Mouse (Mus musculus): ENCODE results near the gene Sox5. TPM values are rescaled to one million over a fixed set of nuclear protein-coding genes. Genes with fewer than 3 reads are reported as not detected.

The Sox5 gene
- total RNA-seq, 2 experiments from 2014 or later, result 0.89 to 0.99 TPM

- no peak overlapping the region for H3K4me3 ChIP-seq
- intact Hi-C loops (cut with DNase I), result no loop called here
- no peak for TF ChIP-seq CTCF (IDR thresholded peaks at IDR 0.05)
- H3K27ac ChIP-seq, result peak overlapping the region; percentile 31
- DNase-seq, result peak; percentile 72
These were observed 725.3 kb downstream of the Sox5 start for GRCm38 (mm10) chr6:144056252-144057097.

GRCm38 (mm10) chr6:144052487-144052886, 729.3 kb downstream of the Sox5 start:
- H3K4me3 ChIP-seq, result no peak overlapping the region
- intact Hi-C loops (cut with DNase I), result no loop called here
- DNase-seq, result no peak

GRCm38 (mm10) chr6:144051316-144051715, 730.5 kb downstream of the Sox5 start:
- intact Hi-C loops (cut with DNase I), result no loop called here
- Histone ChIP-seq H3K27ac (no peak overlapping the region), H3K4me3 (no peak overlapping the region)
- no peak for TF ChIP-seq CTCF (IDR thresholded peaks at IDR 0.05)
- no peak for DNase-seq

More at GRCm38 (mm10) chr6:144052487-144052886, 729.3 kb downstream of the Sox5 start:
- no peak for TF ChIP-seq CTCF (IDR thresholded peaks at IDR 0.05)
- H3K27ac ChIP-seq, result no peak overlapping the region

DNA sequence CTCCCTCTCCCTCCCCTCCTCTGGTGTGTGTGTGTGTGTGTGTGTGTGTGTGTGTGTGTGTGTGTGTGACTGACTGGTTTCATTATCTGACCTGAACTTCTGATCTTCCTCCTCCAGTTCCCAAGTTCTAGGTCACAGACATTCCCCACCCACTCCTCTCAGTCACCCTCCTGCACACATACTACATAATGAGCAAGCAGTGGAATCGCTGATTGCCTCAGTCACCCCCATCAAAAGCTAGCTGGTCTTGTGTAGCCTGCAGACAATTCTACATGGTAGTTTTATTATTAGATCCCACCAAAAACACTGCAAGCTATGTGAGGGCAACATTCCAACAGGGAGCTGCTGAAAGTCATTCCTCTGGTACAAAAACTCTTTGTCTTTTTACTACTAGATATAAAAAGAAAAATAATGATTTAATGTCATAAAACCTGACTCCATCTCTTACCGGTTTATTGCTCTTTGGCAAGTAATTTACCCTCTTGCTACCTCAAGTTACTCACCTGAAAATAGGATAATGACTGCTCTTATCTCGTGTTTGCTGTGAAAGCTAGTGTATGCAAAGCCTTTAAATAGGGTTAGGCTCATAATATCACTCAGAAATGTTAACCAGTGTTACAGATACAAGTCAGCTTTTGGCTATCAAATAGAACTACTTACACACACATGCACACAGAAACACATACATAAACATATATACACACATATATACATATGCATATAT, 733.4 kb downstream of the Sox5 start:
- no peak overlapping the region for H3K27ac ChIP-seq
- intact Hi-C loops (cut with DNase I), result no loop called here
- no peak overlapping the region for H3K4me3 ChIP-seq
- TF ChIP-seq CTCF (IDR thresholded peaks at IDR 0.05), result no peak
- no peak for DNase-seq

GRCm38 (mm10) chr6:144045503-144045902, 736.3 kb downstream of the Sox5 start:
- TF ChIP-seq CTCF (IDR thresholded peaks at IDR 0.05), result no peak
- DNase-seq, result no peak
- no peak overlapping the region for H3K27ac ChIP-seq
- H3K4me3 ChIP-seq, result no peak overlapping the region
- intact Hi-C loops (cut with DNase I), result no loop called here

- no peak for DNase-seq
- Histone ChIP-seq H3K4me3 (no peak overlapping the region), H3K27ac (no peak overlapping the region)
- TF ChIP-seq CTCF (IDR thresholded peaks at IDR 0.05), result no peak
- intact Hi-C loops (cut with DNase I), result no loop called here
These were observed 737.4 kb downstream of the Sox5 start for GRCm38 (mm10) chr6:144044381-144044780.

- H3K4me3 ChIP-seq, result no peak overlapping the region
- no peak for TF ChIP-seq CTCF (IDR thresholded peaks at IDR 0.05)
- no peak for DNase-seq
- intact Hi-C loops (cut with DNase I), result no loop called here
- H3K27ac ChIP-seq, result no peak overlapping the region
These were observed 738.8 kb downstream of the Sox5 start for GRCm38 (mm10) chr6:144042936-144043335.

- TF ChIP-seq CTCF (IDR thresholded peaks at IDR 0.05), result no peak
- Histone ChIP-seq H3K4me3 (no peak overlapping the region), H3K27ac (no peak overlapping the region)
- intact Hi-C loops (cut with DNase I), result no loop called here
- DNase-seq, result no peak
These were observed 739.8 kb downstream of the Sox5 start for GRCm38 (mm10) chr6:144041941-144042340.

GRCm38 (mm10) chr6:144041188-144041587, 740.6 kb downstream of the Sox5 start:
- Histone ChIP-seq H3K27ac (no peak overlapping the region), H3K4me3 (no peak overlapping the region)
- DNase-seq, result no peak
- intact Hi-C loops (cut with DNase I), result no loop called here
- no peak for TF ChIP-seq CTCF (IDR thresholded peaks at IDR 0.05)

DNA sequence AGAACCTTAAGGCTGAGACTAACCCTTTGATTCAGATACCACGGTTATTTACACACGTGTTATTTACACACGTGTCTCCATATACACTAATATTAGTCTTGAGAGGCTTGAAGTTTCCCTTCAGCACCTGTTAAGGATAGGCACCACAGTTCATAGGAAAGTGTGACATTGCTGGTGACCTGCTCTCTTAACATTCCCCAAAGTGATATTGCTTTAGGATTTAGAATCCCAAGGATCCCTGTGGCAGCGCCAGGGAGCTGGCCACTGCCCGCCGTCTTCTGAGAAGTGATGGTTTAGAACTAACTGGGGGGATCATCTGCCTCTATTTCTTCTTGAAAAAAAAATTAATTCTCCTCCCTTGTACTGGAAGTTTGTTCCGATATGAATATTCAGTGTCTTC, 741.4 kb downstream of the Sox5 start:
- Histone ChIP-seq H3K27ac (no peak overlapping the region), H3K4me3 (no peak overlapping the region)
- no peak for DNase-seq
- TF ChIP-seq CTCF (IDR thresholded peaks at IDR 0.05), result no peak
- intact Hi-C loops (cut with DNase I), result no loop called here

DNA sequence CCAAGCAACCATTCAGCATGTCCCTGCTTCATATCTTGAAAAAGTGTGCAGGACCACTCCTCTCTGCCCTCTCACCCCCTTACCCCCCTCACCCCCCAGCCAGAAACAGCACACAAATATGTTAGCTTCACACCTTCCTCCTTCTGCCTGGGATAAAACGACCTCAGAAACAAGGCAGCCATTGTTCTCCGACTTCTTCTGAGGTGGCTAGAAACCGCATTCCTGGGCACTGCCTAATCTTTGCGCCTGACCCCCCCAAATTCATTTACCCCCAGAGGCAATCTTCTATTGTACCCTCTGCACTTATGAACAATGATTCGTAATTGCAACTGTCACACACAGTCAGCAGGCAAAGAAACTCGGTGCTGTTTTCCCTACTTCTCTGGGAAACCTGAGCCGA, 742.6 kb downstream of the Sox5 start:
- no peak for TF ChIP-seq CTCF (IDR thresholded peaks at IDR 0.05)
- DNase-seq, result no peak
- intact Hi-C loops (cut with DNase I), result no loop called here
- H3K27ac ChIP-seq, result no peak overlapping the region
- no peak overlapping the region for H3K4me3 ChIP-seq

GRCm38 (mm10) chr6:144033191-144033590, 748.6 kb downstream of the Sox5 start:
- no peak for TF ChIP-seq CTCF (IDR thresholded peaks at IDR 0.05)
- DNase-seq, result no peak

DNA sequence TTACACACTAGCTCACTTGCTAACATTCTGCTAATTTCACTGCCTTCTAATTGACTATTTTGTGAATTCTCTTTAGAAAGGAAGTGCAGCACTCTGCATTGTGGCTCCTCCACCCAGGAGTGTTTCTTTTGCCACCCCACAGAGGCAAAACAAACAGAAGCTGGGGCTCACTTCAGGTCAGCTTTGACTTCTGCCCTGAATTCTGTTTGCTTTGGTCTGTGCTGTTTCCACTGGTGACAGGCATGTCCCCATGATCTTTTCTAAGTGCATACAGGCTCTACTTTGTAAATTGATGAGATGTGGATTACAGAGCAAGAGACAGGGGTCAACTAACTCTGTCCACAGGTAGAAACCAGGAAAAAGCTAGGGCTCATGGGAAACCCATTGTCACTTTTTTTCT, 764.8 kb downstream of the Sox5 start:
- intact Hi-C loops (cut with DNase I), result no loop called here
- H3K27ac ChIP-seq, result no peak overlapping the region
- no peak for TF ChIP-seq CTCF (IDR thresholded peaks at IDR 0.05)
- DNase-seq, result no peak
- no peak overlapping the region for H3K4me3 ChIP-seq

More at GRCm38 (mm10) chr6:144033191-144033590, 748.6 kb downstream of the Sox5 start:
- intact Hi-C loops (cut with DNase I), result no loop called here
- no peak overlapping the region for H3K4me3 ChIP-seq
- H3K27ac ChIP-seq, result no peak overlapping the region
